Mouse (Mus musculus) mouse embryonic stem cell (cell line): Measurements from ENCODE around the gene Zfp385c.

Experiments
- in situ Hi-C, 2 experiments: fragments of 300-500 bp; cut with MboI; formaldehyde crosslinking; loops; 1 replicate in 1 of 2; 3 replicates in 1 of 2; pipeline ENCODE4 v1.14.3; 2019 to 2020; ENCODE audit warnings: low sequenced_read_pairs in 2 of 2, low pct_unique_long_range_greater_than_20kb in 1 of 2, mixed read lengths in 1 of 2; ENCODE audit not compliant: unreplicated experiment in 1 of 2

Zfp385c gene

GRCm38 (mm10) chr11:100719893-100720292 lies 27.6 kb upstream of the Zfp385c start:
- in situ Hi-C loops, result no loop called here

GRCm38 (mm10) chr11:100719312-100719711 lies 27.1 kb upstream of the Zfp385c start:
- in situ Hi-C loops, result no loop called here

DNA sequence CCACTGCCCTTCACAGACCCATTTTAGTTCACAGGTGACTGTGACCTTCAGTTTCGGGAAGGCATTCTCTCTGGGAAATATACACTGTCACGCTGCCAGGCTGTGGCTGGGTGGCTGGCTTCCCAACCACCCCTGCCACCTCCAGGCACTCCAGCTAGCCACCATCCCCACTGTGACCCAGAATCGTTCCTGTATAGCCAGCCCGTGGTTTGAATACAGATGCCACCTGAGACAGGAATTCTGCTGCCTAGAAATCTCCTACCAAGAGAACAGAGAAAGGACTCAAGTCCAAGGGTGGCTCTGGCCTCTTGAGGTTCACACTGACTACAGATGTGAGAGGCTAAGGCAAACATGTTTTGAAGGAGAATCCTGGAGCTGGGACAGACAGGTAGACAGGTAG lies 26.6 kb upstream of the Zfp385c start:
- in situ Hi-C loops, result no loop called here

GRCm38 (mm10) chr11:100718462-100718861 lies 26.2 kb upstream of the Zfp385c start:
- in situ Hi-C loops, result no loop called here

DNA sequence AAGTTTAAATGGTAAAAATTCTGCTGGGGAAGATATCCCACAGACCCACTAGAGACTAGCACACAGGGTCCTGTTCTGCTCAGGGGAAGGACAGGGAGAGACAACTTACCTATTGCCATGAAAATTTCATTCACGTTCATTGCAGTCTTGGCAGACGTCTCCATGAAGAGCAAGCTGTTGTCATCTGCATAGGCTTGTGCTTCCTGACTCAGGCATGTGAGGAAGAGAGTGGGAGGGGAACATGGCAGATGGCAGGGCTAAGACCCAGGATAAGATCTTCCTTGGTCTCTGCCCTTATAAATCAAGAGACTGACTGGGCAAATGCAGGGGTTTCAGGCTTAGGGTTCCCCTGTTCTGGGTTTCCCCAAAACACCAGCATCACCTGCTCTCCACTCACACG lies 24.4 kb upstream of the Zfp385c start:
- in situ Hi-C loops, result no loop called here

DNA sequence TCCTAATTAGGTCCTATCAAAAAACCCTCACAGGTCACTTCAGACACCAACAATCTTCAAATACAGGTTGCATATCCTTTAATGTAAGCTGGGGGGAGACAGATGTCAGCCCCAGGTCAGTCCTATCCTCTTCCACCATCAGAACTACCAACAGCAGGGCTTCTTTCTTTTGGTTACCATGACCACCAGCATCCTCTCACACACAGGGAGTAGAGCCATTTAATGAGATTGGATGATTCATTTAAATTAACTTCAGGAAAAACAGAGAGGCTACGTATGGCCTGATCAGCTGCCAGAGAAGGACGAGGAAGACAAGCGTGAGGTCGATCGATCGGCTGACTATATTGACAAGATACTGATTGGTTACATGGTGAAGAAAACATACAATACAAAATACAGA lies 22.7 kb upstream of the Zfp385c start:
- in situ Hi-C loops, result no loop called here

DNA sequence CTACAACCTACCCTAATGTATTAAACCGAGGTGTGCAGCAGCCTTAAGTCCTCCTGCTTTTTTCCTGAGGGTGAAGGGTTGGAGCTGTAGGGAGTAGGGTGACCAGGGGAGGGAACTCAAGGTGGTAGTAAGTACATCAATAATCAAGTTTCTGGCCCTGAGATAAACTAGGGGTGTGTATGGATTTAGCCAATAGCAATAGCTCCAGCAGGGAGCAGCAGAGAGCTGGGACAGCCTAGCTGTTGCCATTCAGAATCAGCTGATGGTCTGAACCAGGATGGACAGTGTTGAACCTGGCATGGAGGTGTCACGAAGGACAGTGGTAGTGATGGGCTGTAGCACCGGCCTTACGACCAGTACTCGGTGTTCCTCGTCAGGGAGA lies 22.3 kb upstream of the Zfp385c start:
- in situ Hi-C loops, result no loop called here

DNA sequence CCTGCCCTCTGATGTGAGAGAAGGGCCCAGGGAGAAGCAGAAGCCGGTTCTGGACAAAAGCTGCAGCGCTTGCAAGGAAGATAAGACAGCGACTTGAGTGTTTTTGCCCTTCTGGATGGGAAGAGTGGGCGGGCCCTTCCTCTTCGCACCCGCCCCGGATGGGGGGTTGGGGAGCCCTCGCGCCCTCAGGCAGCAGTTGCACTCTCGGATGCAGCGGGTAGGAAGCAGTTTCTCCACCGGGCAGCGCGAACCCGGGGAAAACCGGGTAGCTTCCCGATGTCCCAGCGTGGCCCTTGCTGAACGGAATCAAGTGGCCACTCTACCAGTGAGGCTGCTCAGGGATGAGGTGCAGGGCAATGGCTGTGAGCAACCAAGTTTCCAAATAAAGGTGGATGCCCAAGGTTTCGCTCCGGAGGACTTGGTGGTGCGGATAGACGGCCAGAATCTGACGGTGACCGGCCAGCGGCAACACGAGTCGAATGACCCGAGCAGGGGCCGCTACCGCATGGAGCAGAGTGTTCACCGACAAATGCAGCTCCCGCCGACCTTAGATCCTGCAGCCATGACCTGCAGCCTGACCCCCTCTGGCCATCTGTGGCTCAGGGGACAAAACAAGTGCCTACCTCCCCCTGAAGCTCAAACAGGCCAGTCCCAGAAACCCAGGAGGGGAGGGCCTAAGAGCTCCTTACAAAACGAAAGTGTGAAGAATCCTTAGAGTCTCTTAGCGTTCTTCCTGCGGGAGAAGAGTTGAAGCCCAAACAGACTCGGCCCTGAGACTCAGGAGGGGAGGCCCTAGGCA lies 21.7 kb upstream of the Zfp385c start, which contains the start of gene Hspb9:
Gene Hspb9 (plus strand): TSS at position 116 of the 799 bp plus-strand sequence.
- in situ Hi-C loops, result no loop called here

GRCm38 (mm10) chr11:100713174-100713573 lies 20.9 kb upstream of the Zfp385c start:
- in situ Hi-C loops, result no loop called here

DNA sequence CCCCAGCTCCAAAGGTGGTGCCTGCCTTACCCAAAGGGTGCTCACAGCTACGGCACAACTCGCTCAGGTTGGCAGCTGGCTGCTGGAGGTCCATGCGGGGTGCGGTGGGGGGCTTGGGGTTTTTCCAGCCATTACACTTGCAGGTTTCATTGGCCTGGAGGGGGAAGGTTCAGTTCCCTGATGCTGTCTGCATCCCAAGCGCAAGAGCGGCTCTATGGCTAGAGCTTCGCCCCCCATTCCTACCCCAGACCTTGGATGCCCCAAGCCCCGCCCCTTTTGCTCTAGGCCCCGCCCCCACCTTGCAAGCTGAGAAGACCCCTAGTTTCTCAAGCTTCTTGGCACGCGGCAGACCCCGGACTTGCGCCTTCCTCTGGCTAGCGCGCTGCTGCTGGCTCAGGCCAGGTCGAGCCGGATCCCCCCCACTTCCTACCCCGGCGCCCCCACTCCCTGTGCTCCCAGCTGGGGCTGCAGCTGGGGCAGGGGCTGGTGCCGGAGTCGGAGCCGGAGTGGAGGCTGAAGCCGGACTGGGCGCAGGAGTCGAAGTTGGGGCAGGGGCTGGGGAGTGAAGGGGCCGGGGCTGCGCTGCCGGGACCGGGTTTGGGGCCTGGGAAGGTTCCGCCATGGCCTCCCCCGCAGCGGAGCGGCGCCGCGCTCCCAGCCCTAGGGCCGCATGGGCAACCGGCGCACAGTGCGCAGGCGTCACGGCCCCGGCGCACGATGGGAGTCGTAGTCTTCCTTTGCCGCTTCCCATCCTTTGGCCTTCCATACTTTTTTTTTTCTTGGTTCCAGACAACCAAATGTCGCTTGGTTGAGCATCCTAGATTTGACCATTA lies 19.7 kb upstream of the Zfp385c start, which contains the start of gene Kat2a:
Gene Kat2a (minus strand): TSS at position 683 of the 833 bp plus-strand sequence.
- in situ Hi-C loops, result no loop called here

- in situ Hi-C loops, result no loop called here
These were observed 18.7 kb upstream of the Zfp385c start for GRCm38 (mm10) chr11:100710977-100711376.

DNA sequence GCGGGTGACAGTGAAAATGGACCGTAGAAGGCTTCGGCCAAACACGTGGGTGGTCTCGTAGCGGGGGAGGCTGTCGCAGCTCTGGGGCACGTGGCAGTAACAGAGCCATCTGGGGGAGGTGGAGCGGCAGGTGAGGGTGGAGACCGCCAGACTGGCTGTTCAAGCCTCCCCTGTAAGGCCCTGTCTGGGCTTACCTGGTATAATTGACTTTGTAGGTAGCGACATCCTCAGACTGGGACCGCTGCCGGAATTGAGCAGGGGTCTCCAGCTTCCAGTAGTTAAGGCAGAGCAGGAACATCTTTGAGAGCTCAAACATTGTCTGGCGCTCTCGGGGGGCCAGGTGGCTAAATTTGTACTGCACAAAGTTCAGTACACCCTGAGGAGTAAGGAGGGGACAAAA lies 18.3 kb upstream of the Zfp385c start:
- in situ Hi-C loops, result no loop called here

DNA sequence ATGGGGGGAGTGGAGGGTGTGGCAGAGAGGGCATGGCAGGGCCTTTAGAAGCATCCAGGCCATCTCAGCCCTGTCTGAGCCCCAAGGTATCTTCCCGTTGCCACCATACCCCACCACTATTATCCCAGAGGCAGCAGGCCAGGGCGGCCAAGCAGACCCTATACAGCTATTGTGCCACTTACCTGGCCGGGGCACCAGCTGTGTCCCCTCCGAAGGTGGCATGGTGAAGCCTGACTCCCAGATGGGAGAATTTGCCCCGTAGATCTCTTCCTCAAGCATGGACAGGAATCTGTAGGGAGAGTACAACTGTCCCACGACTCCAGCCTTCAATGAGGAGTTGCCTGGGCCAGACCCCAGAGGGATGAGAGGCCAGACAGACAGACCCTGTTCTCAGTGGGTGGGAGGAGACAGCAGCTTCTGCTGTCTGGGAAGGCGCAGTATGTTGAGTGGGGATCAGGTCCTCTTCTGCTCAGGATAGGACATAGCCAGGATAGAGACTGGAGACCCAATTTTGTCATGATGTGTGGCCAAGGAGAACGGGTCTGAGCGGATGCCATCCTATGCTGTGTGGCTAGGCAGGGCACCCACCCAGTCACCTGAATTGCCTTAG lies 17.1 kb upstream of the Zfp385c start:
- in situ Hi-C loops, result loop anchor here in 1 of 2 experiments (10.0 kb wide), 1 partner anchor 345 kb away; no protein-coding TSS in a partner anchor

DNA sequence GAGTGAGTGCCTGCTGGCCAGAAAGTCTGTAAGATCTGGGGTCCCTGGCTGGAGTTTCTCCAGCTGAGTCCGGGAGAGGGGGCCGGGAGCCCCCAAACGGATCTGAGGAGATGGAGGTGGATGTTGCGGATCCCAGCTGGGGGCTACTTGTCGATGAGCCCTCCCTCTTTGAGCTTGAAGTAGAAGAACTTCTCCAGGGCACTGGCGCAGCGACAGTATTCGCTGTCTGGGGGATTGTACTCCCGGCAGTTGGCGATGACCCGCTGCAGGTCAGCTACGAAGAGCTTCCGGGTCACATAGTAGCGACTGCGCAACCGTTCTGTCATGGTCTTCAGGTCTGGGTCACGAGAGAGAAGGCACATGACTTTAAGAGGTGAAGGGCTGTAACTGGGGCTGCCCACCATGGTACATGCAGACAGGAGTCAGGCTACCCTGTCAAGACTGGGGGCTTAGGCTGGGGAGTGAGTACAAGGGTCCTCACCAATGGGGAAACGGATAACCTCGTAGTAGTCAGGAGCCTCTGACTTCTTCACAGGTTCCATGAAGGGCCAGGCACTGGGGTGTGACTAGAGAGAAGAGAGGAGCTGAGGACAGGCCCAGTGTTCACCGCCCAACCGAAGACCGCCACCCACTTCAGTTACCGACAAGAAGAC lies 13.0 kb upstream of the Zfp385c start:
- in situ Hi-C loops, result loop anchor here in 1 of 2 experiments (10.0 kb wide), 1 partner anchor 340 kb away; no protein-coding TSS in a partner anchor

- in situ Hi-C loops, result loop anchor here in 1 of 2 experiments (10.0 kb wide), 1 partner anchor 339 kb away; no protein-coding TSS in a partner anchor
These were observed 11.7 kb upstream of the Zfp385c start, which contains the start of gene Dhx58 for GRCm38 (mm10) chr11:100703851-100704531. TSS of gene Dhx58 (minus strand) at chr11:100704271.

- in situ Hi-C loops, result loop anchor here in 1 of 2 experiments (10.0 kb wide), 1 partner anchor 339 kb away; no protein-coding TSS in a partner anchor
These were observed 11.1 kb upstream of the Zfp385c start for GRCm38 (mm10) chr11:100703366-100703765.

DNA sequence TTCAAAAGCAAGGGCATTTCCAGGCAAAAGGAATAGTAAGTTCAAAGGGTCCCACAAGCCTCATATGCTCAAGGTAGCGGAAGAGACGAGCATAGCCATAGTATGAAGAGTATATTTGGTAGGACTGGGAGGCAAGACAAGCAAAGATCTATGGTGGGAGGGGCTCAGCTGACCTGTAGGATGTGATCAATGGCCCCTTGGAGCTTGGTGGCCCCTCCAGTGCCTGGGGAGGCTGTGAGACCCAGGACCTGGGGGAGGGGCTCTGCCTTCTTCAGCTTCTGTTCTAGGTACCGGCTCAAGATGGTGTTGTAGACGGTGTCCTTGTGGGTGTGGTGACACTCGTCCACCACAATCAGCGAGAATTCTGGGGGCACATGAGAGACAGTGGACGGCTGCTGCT lies 10.7 kb upstream of the Zfp385c start:
- in situ Hi-C loops, result loop anchor here in 1 of 2 experiments (10.0 kb wide), 1 partner anchor 338 kb away; no protein-coding TSS in a partner anchor
